Comparison of ENCODE assay signal across 17 mouse cellular contexts in genomic region chr14:8952853-8953397, GRCm38 (mm10).
DNase-seq lines count a peak whose midpoint lies in the region; ATAC-seq and TF ChIP-seq lines count a peak whose summit lies in the region.
"Had no signal": no experiment of that assay in that cellular context is flagged by ENCODE, and none has a peak within 500 bp of the region (broad histone marks: within the 10 kb centered on the region; RNA-seq: fewer than 3 reads in every experiment).

No protein-coding gene starts in this region.

- peak overlapping the region; percentile 56 for H3K27ac ChIP-seq in heart, embryonic 12.5 days (ENCODE audit: poor library complexity, severe bottlenecking)
- H3K27ac ChIP-seq in limb, embryonic 14.5 days (replicated peaks; ENCODE audit: low read depth, low read length) = no peak overlapping the region
- no peak overlapping the region for H3K27ac ChIP-seq in midbrain, embryonic 13.5 days
- H3K27ac ChIP-seq: embryonic facial prominence, embryonic 13.5 days; hindbrain, postnatal 0 days; liver, embryonic 12.5 days had no signal

- DNase-seq in 3T3-L1 (ENCODE audit: low read depth, low spot score) = peak; percentile 4
- DNase-seq in brain, embryonic 14.5 days (ENCODE audit: low read depth) = peak; percentile 53
- peak; percentile 65 for DNase-seq in limb, embryonic 14.5 days (ENCODE audit: low spot score)
- DNase-seq in adrenal gland, postnatal 4 days (ENCODE audit: low spot score in 2 of 2) = no peak
- DNase-seq in retina, postnatal 1 day = no peak
- DNase-seq: gastrocnemius, postnatal 10 days; right cerebral cortex, postnatal 25 days; thymus, postnatal 4 days had no signal

- TF ChIP-seq POLR2A in brain, embryonic 14.5 days (IDR thresholded peaks at IDR 0.05; ENCODE audit: borderline replicate concordance, extremely low read depth, insufficient read depth, insufficient read length, poor library complexity, severe bottlenecking) = no peak
- no peak for TF ChIP-seq POLR2A in limb, embryonic 14.5 days (IDR thresholded peaks at IDR 0.05; ENCODE audit: borderline replicate concordance, extremely low read depth, insufficient read depth, insufficient read length)

- 9% methylated on average over 6 of the region's 6 CpGs for whole genome bisulfite sequencing in heart, embryonic 12.5 days
- WGBS in limb, embryonic 14.5 days = 31% methylated on average over 6 of the region's 6 CpGs
- WGBS in midbrain, embryonic 13.5 days = 60% methylated on average over 6 of the region's 6 CpGs

- peaks cover 9% of the 10 kb centered on the region for H3K4me1 ChIP-seq in heart, embryonic 12.5 days (replicated peaks)
- peaks cover 9% of the 10 kb centered on the region for H3K4me1 ChIP-seq in limb, embryonic 14.5 days (ENCODE audit: control insufficient read depth, insufficient read depth, low read length)
- H3K4me1 ChIP-seq in midbrain, embryonic 13.5 days (replicated peaks) = no peaks in the 10 kb centered on the region
- H3K4me1 ChIP-seq: liver, embryonic 12.5 days; megakaryocyte, embryonic 14.5 days had no signal

- no peak overlapping the region for H3K9ac ChIP-seq in heart, embryonic 12.5 days
- no peak overlapping the region for H3K9ac ChIP-seq in limb, embryonic 14.5 days (ENCODE audit: low read depth, low read length, severe bottlenecking)
- H3K9ac ChIP-seq in midbrain, embryonic 13.5 days (replicated peaks) = no peak overlapping the region
- H3K9ac ChIP-seq: embryonic facial prominence, embryonic 13.5 days; liver, embryonic 12.5 days had no signal

- ATAC-seq in heart, embryonic 12.5 days (ENCODE audit: insufficient number of reproducible peaks, low FRiP score) = peak; percentile 66; the same call in 1 of the 2 replicates
- peak; percentile 56; the same call in 1 of the 2 replicates for ATAC-seq in limb, embryonic 14.5 days (ENCODE audit: low FRiP score, low read depth)
- no peak for ATAC-seq in midbrain, embryonic 13.5 days
- ATAC-seq: forebrain, embryonic 16.5 days; hindbrain, postnatal 0 days; liver, embryonic 12.5 days; Patski had no signal

- no peaks in the 10 kb centered on the region for H3K36me3 ChIP-seq in heart, embryonic 12.5 days
- no peaks in the 10 kb centered on the region for H3K36me3 ChIP-seq in limb, embryonic 14.5 days (ENCODE audit: control insufficient read depth, insufficient read depth, low read length)
- no peaks in the 10 kb centered on the region for H3K36me3 ChIP-seq in midbrain, embryonic 13.5 days
- H3K36me3 ChIP-seq: embryonic facial prominence, embryonic 13.5 days; liver, embryonic 12.5 days had no signal

- no peaks in the 10 kb centered on the region for H3K9me3 ChIP-seq in heart, embryonic 12.5 days (replicated peaks)
- H3K9me3 ChIP-seq in limb, embryonic 14.5 days (ENCODE audit: control insufficient read depth, low read length) = no peaks in the 10 kb centered on the region
- no peaks in the 10 kb centered on the region for H3K9me3 ChIP-seq in midbrain, embryonic 13.5 days
- H3K9me3 ChIP-seq: embryonic facial prominence, embryonic 13.5 days; liver, embryonic 12.5 days; megakaryocyte, embryonic 14.5 days had no signal

- no peak overlapping the region for H3K4me3 ChIP-seq in heart, embryonic 12.5 days
- H3K4me3 ChIP-seq in limb, embryonic 14.5 days (replicated peaks; ENCODE audit: low read length) = no peak overlapping the region
- no peak overlapping the region for H3K4me3 ChIP-seq in midbrain, embryonic 13.5 days (replicated peaks)
- H3K4me3 ChIP-seq: embryonic facial prominence, embryonic 13.5 days; liver, embryonic 12.5 days; myocyte had no signal

- no peaks in the 10 kb centered on the region for H3K27me3 ChIP-seq in heart, embryonic 12.5 days (replicated peaks)
- H3K27me3 ChIP-seq in limb, embryonic 14.5 days (ENCODE audit: control insufficient read depth, insufficient read depth, low read length) = no peaks in the 10 kb centered on the region
- H3K27me3 ChIP-seq in midbrain, embryonic 13.5 days = no peaks in the 10 kb centered on the region
- H3K27me3 ChIP-seq: embryonic facial prominence, embryonic 13.5 days; liver, embryonic 12.5 days; megakaryocyte, embryonic 14.5 days; Patski had no signal

- H3K4me2 ChIP-seq in heart, embryonic 12.5 days = no peak overlapping the region
- H3K4me2 ChIP-seq in limb, embryonic 14.5 days (replicated peaks; ENCODE audit: low read depth, low read length, severe bottlenecking) = no peak overlapping the region
- no peak overlapping the region for H3K4me2 ChIP-seq in midbrain, embryonic 13.5 days (replicated peaks)
- H3K4me2 ChIP-seq: embryonic facial prominence, embryonic 13.5 days; liver, embryonic 12.5 days had no signal

- TF ChIP-seq CTCF in brain, embryonic 14.5 days (IDR thresholded peaks at IDR 0.05; ENCODE audit: borderline replicate concordance, extremely low read depth, insufficient read depth, insufficient read length) = no peak

Comparison
In these comparisons a context has a peak if more than half of its experiments do, and no peak if none do; other contexts are left out.
1. DNase-seq: peak in 3T3-L1 (single experiment), brain, embryonic 14.5 days (single experiment) and limb, embryonic 14.5 days (single experiment); none in adrenal gland, postnatal 4 days (0 of 2) and retina, postnatal 1 day (single experiment).